Mouse (Mus musculus): Measurements from ENCODE around the gene Kcnj2. TPM values are rescaled to one million over a fixed set of nuclear protein-coding genes. Genes with fewer than 3 reads are reported as not detected.

Gene Kcnj2
- polyA plus RNA-seq, 2 experiments, result 0.89 to 5.2 TPM

DNA sequence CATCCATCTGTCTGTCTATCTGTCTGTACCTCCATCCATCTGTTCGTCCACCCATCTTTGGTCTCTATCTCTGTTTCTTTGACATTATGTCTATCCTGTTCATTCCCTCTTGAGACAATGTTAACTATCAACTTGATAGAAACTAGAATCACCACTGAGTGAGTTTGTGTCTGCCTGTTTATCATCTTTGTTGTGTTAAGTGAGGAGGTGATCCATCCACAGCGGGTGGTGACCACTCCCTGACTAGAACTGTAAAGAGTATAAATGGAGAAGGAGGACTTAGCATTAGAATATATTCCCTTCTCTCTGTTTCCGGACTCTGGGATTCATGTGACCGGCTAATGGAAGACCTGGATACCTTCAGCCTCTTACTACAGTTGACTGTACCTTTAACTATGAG lies 22.7 kb upstream of the Kcnj2 start:
- H3K9ac ChIP-seq (ENCODE audit: low read depth, low read length, severe bottlenecking), result no peak overlapping the region
- no peaks in the 10 kb centered on the region for H3K36me3 ChIP-seq (ENCODE audit: control insufficient read depth, insufficient read depth, low read length)
- H3K4me1 ChIP-seq (ENCODE audit: control insufficient read depth, insufficient read depth, low read length), result no peaks in the 10 kb centered on the region
- no peak overlapping the region for H3K27ac ChIP-seq (replicated peaks; ENCODE audit: low read depth, low read length)
- ATAC-seq (ENCODE audit: low FRiP score, low read depth), result no peak
- 79% methylated on average over 4 of the region's 4 CpGs for WGBS
- no peaks in the 10 kb centered on the region for H3K9me3 ChIP-seq (ENCODE audit: control insufficient read depth, low read length)
- H3K4me3 ChIP-seq (replicated peaks; ENCODE audit: low read length), result no peak overlapping the region
- no peaks in the 10 kb centered on the region for H3K27me3 ChIP-seq (ENCODE audit: control insufficient read depth, insufficient read depth, low read length)
- TF ChIP-seq POLR2A (IDR thresholded peaks at IDR 0.05; ENCODE audit: borderline replicate concordance, extremely low read depth, insufficient read depth, insufficient read length), result no peak
- no peak overlapping the region for H3K4me2 ChIP-seq (replicated peaks; ENCODE audit: low read depth, low read length, severe bottlenecking)
- no peak for DNase-seq (ENCODE audit: low spot score)

DNA sequence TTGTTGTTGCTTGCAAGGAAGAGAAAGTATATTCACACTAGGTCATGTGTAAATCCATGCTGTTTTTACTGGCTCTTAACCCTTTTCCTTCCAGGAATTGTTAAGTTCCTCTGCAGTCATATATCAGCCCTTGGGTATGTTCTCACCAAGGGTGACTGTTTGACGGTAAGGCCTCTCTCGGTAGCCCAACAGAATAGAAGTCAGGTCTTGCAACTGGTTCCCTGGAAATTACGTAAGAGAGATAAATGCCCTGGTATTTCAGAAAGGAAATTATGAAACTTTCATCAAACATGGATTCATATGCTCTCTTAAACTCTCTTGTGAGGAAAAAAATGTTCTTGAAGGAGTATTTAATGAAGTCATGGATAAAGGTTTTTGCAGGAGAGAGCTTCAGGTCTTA lies 11.7 kb upstream of the Kcnj2 start:
- Histone ChIP-seq H3K9me3 (ENCODE audit: control insufficient read depth, low read length) (no peaks in the 10 kb centered on the region), H3K9ac (ENCODE audit: low read depth, low read length, severe bottlenecking) (no peak overlapping the region), H3K4me2 (replicated peaks; ENCODE audit: low read depth, low read length, severe bottlenecking) (no peak overlapping the region), H3K27me3 (ENCODE audit: control insufficient read depth, insufficient read depth, low read length) (no peaks in the 10 kb centered on the region), H3K27ac (replicated peaks; ENCODE audit: low read depth, low read length) (no peak overlapping the region), H3K4me3 (replicated peaks; ENCODE audit: low read length) (no peak overlapping the region), H3K36me3 (ENCODE audit: control insufficient read depth, insufficient read depth, low read length) (no peaks in the 10 kb centered on the region), H3K4me1 (ENCODE audit: control insufficient read depth, insufficient read depth, low read length) (no peaks in the 10 kb centered on the region)
- 59% methylated on average over 3 of the region's 3 CpGs for WGBS
- no peak for DNase-seq (ENCODE audit: low spot score)
- ATAC-seq (ENCODE audit: low FRiP score, low read depth), result no peak
- TF ChIP-seq POLR2A (IDR thresholded peaks at IDR 0.05; ENCODE audit: borderline replicate concordance, extremely low read depth, insufficient read depth, insufficient read length), result no peak

DNA sequence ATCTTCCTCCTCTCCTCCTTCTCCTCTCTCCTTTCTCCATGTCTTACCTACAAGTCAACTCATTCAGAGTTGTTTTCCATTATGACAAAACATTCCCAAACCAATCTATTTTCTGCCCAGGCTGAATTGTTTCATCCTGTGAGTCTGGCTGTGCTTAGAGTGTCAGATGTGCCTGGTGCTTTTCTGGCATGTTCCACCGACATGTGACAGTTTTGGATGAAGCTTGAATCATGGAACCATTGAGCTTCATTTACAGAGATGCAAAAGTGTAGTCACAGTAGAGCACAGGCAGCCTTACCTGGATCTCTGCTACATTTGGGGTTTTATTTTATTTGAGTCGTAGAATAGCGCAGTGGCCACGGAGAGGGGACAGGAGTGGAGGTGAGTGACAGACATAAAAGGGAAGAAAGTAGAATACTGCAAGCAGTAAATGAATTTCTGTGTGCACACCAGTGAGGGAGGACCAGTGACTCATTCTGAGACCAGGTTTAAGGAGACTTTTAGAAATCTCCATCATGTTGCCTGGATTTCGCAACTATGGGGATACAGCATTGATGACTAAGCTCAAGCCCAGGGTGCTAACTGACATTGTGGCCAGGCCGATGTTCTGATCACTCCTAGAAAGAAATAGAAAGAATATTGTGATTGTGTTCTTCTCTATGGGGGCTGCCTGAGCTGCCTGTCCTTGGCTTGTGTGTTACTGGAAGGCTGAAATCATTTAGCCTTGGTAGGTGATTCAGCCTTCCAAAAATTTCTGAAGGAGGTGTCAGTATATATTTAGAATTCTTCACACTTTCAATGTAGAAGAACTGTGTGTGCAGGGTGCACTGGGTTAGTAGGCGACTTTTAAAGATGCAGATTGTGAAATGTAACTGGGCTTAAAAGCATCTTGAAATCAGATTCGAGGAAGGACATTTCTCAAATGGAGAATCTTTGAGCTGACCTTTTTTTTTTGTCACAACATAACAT lies 10.8 kb upstream of the Kcnj2 start:
- H3K27me3 ChIP-seq (ENCODE audit: control insufficient read depth, insufficient read depth, low read length), result no peaks in the 10 kb centered on the region
- ATAC-seq (ENCODE audit: low FRiP score, low read depth), result no peak
- no peak for TF ChIP-seq POLR2A (IDR thresholded peaks at IDR 0.05; ENCODE audit: borderline replicate concordance, extremely low read depth, insufficient read depth, insufficient read length)
- H3K9me3 ChIP-seq (ENCODE audit: control insufficient read depth, low read length), result no peaks in the 10 kb centered on the region
- H3K27ac ChIP-seq (replicated peaks; ENCODE audit: low read depth, low read length), result no peak overlapping the region
- WGBS, result 84% methylated on average over 8 of the region's 8 CpGs
- H3K4me2 ChIP-seq (replicated peaks; ENCODE audit: low read depth, low read length, severe bottlenecking), result no peak overlapping the region
- DNase-seq (ENCODE audit: low spot score), result no peak
- H3K4me3 ChIP-seq (replicated peaks; ENCODE audit: low read length), result no peak overlapping the region
- no peaks in the 10 kb centered on the region for H3K36me3 ChIP-seq (ENCODE audit: control insufficient read depth, insufficient read depth, low read length)
- no peak overlapping the region for H3K9ac ChIP-seq (ENCODE audit: low read depth, low read length, severe bottlenecking)
- H3K4me1 ChIP-seq (ENCODE audit: control insufficient read depth, insufficient read depth, low read length), result no peaks in the 10 kb centered on the region

DNA sequence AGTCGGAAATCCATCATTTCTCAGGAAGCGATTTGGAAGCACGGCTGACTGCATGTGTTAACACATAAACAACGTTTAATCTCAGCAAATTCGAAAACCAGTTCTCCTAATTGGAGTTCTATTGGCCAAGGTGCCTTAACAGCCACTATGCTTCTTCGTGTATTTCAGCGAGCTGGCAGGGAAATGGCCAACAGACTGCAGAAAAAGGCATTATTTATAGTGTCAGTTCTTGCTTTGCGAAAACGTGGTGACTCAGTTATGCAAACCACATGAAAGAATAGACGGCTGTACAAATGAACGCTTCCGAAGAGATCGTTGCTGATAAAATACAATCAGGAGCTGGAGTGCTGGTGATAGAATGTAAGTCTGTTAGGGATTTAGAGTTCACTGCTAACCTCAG lies 9.9 kb upstream of the Kcnj2 start:
- Histone ChIP-seq H3K36me3 (ENCODE audit: control insufficient read depth, insufficient read depth, low read length) (no peaks in the 10 kb centered on the region), H3K4me2 (replicated peaks; ENCODE audit: low read depth, low read length, severe bottlenecking) (no peak overlapping the region), H3K27ac (replicated peaks; ENCODE audit: low read depth, low read length) (no peak overlapping the region)

DNA sequence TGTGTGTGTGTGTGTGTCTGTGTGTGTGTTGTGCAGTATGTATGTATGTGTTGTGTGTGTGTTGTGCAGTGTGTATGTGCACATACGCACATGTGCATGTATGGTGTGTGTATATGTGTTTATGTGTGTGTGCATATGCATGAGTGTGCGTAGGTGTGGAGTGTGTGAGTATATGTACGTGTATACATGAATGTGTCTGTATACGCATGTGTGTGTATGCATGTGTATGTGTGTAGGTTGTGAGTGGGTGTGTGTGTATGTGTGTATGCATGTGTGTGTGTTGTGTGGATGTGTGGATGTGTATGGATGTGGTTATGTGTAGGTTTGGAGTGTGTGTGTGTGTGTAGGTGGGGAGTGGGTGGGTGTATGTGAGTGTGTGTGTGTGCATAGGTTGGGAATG lies 8.5 kb upstream of the Kcnj2 start:
- H3K27me3 ChIP-seq (ENCODE audit: control insufficient read depth, insufficient read depth, low read length), result no peaks in the 10 kb centered on the region
- no peak overlapping the region for H3K4me3 ChIP-seq (replicated peaks; ENCODE audit: low read length)
- no peaks in the 10 kb centered on the region for H3K4me1 ChIP-seq (ENCODE audit: control insufficient read depth, insufficient read depth, low read length)
- H3K27ac ChIP-seq (replicated peaks; ENCODE audit: low read depth, low read length), result no peak overlapping the region
- 94% methylated on average over 4 of the region's 4 CpGs for WGBS
- ATAC-seq (ENCODE audit: low FRiP score, low read depth), result no peak
- no peaks in the 10 kb centered on the region for H3K36me3 ChIP-seq (ENCODE audit: control insufficient read depth, insufficient read depth, low read length)
- no peak for DNase-seq (ENCODE audit: low spot score)
- no peaks in the 10 kb centered on the region for H3K9me3 ChIP-seq (ENCODE audit: control insufficient read depth, low read length)
- no peak overlapping the region for H3K4me2 ChIP-seq (replicated peaks; ENCODE audit: low read depth, low read length, severe bottlenecking)
- TF ChIP-seq POLR2A (IDR thresholded peaks at IDR 0.05; ENCODE audit: borderline replicate concordance, extremely low read depth, insufficient read depth, insufficient read length), result no peak
- H3K9ac ChIP-seq (ENCODE audit: low read depth, low read length, severe bottlenecking), result no peak overlapping the region

More for the DNA sequence above, 9.9 kb upstream of the Kcnj2 start:
- no peaks in the 10 kb centered on the region for H3K9me3 ChIP-seq (ENCODE audit: control insufficient read depth, low read length)
- no peak for TF ChIP-seq POLR2A (IDR thresholded peaks at IDR 0.05; ENCODE audit: borderline replicate concordance, extremely low read depth, insufficient read depth, insufficient read length)
- H3K4me1 ChIP-seq (ENCODE audit: control insufficient read depth, insufficient read depth, low read length), result no peaks in the 10 kb centered on the region
- no peak for DNase-seq (ENCODE audit: low spot score)
- 49% methylated on average over 13 of the region's 13 CpGs for WGBS
- no peak for ATAC-seq (ENCODE audit: low FRiP score, low read depth)
- H3K9ac ChIP-seq (ENCODE audit: low read depth, low read length, severe bottlenecking), result no peak overlapping the region
- no peaks in the 10 kb centered on the region for H3K27me3 ChIP-seq (ENCODE audit: control insufficient read depth, insufficient read depth, low read length)
- no peak overlapping the region for H3K4me3 ChIP-seq (replicated peaks; ENCODE audit: low read length)

Data from limb, embryonic 14.5 days (tissue).